Mouse (Mus musculus) adrenal gland (tissue): ENCODE measurements around the gene Tbc1d30.
"Not testable (repeated sequence)": the region's sequence is repeated elsewhere in the genome, so short reads cannot be mapped to it uniquely, and the experiment has no call there.

Experiments used
- intact Hi-C: fragments of 180-260 bp; cut with DNase I; formaldehyde crosslinking; loops from one replicate; pipeline ENCODE4 v1.15.1; 2025

Tbc1d30 gene

GRCm38 (mm10) chr10:121365781-121366272, 14.7 kb upstream of the Tbc1d30 start:
- intact Hi-C loops = no loop called here

GRCm38 (mm10) chr10:121364801-121365564, 13.9 kb upstream of the Tbc1d30 start, which contains the start of gene Gns:
TSS of gene Gns (plus strand) at chr10:121365090.
- intact Hi-C loops = no loop called here

GRCm38 (mm10) chr10:121364306-121364705, 13.2 kb upstream of the Tbc1d30 start:
- intact Hi-C loops = no loop called here

GRCm38 (mm10) chr10:121363201-121363600, 12.1 kb upstream of the Tbc1d30 start:
- intact Hi-C loops = no loop called here

- intact Hi-C loops = no loop called here
Measured at GRCm38 (mm10) chr10:121360358-121360757, 9.3 kb upstream of the Tbc1d30 start.

- intact Hi-C loops = no loop called here
Measured at GRCm38 (mm10) chr10:121351692-121352290, 713 bp upstream of the Tbc1d30 start.

GRCm38 (mm10) chr10:121350357-121351065, 567 bp downstream of the Tbc1d30 start:
- intact Hi-C loops = no loop called here

GRCm38 (mm10) chr10:121349244-121349643, 1.8 kb downstream of the Tbc1d30 start:
- intact Hi-C loops = no loop called here

GRCm38 (mm10) chr10:121343867-121344266, 7.2 kb downstream of the Tbc1d30 start:
- intact Hi-C loops = no loop called here

- intact Hi-C loops = no loop called here
Measured at GRCm38 (mm10) chr10:121342260-121342659, 8.8 kb downstream of the Tbc1d30 start.

- intact Hi-C loops = no loop called here
Measured at GRCm38 (mm10) chr10:121340754-121341593, 10.1 kb downstream of the Tbc1d30 start.

GRCm38 (mm10) chr10:121336536-121336935, 14.5 kb downstream of the Tbc1d30 start:
- intact Hi-C loops = not testable (repeated sequence)

GRCm38 (mm10) chr10:121334576-121334975, 16.5 kb downstream of the Tbc1d30 start:
- intact Hi-C loops = no loop called here

- intact Hi-C loops = no loop called here
Measured at GRCm38 (mm10) chr10:121330940-121331339, 20.1 kb downstream of the Tbc1d30 start.

GRCm38 (mm10) chr10:121329586-121329985, 21.5 kb downstream of the Tbc1d30 start:
- intact Hi-C loops = no loop called here

- intact Hi-C loops = no loop called here
Measured at GRCm38 (mm10) chr10:121326167-121326566, 24.9 kb downstream of the Tbc1d30 start.

GRCm38 (mm10) chr10:121323493-121323892, 27.6 kb downstream of the Tbc1d30 start:
- intact Hi-C loops = no loop called here

GRCm38 (mm10) chr10:121318397-121318950, 32.6 kb downstream of the Tbc1d30 start:
- intact Hi-C loops = no loop called here

GRCm38 (mm10) chr10:121316361-121316760, 34.7 kb downstream of the Tbc1d30 start:
- intact Hi-C loops = no loop called here
